Mouse (Mus musculus) kidney, adult 2 months (tissue): ENCODE measurements around the gene Sipa1.

Experiments used
- CTCF ChIP-seq: fragments of 200-500 bp; conservative IDR thresholded peaks from 2 replicates; pipeline ENCODE4 v1.5.1; 2011; ENCODE audit warnings: low read depth, mild to moderate bottlenecking, control low read depth, low read length, moderate library complexity, mixed read lengths; ENCODE audit not compliant: insufficient read depth, insufficient read length
- POLR2A ChIP-seq: fragments of 200-500 bp; IDR thresholded peaks from one replicate; pipeline ENCODE4 v1.6.1; 2011; ENCODE audit warnings: low read depth, low read length, control low read depth

- TF ChIP-seq CTCF (no peak), POLR2A (no peak)
Measured at GRCm38 (mm10) chr19:5686437-5686836, 22.9 kb upstream of the Sipa1 start.
